Mouse (Mus musculus): ENCODE results near the gene Med22.

The Med22 gene

GRCm38 (mm10) chr2:26910124-26910993 is at the start of gene Med22, which contains the start of gene Rpl7a:
TSS of gene Med22 (minus strand) at chr2:26910677.
TSS of gene Rpl7a (plus strand) at chr2:26910764.
- DNase-seq (ENCODE audit: low spot score), result peak; percentile 99

DNA sequence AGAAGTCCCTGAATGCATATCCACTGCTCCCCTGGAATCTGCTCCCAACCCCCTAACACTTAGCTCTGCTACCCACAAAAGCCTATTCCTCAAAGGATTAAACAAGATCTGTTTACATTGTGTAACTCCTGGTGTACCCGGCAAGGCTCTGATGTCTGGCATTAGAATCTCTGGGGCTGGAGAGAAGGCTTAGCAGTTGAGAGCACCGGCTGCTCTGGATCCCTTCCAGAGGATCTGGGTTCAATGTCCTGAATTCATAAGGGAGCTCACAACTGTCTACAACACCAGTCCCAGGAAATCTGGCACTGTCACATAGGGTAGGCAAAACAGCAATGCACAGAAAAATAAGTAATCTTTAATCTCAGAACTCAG is 47.0 kb upstream of the Med22 start:
- no peak for DNase-seq (ENCODE audit: low spot score)

DNA sequence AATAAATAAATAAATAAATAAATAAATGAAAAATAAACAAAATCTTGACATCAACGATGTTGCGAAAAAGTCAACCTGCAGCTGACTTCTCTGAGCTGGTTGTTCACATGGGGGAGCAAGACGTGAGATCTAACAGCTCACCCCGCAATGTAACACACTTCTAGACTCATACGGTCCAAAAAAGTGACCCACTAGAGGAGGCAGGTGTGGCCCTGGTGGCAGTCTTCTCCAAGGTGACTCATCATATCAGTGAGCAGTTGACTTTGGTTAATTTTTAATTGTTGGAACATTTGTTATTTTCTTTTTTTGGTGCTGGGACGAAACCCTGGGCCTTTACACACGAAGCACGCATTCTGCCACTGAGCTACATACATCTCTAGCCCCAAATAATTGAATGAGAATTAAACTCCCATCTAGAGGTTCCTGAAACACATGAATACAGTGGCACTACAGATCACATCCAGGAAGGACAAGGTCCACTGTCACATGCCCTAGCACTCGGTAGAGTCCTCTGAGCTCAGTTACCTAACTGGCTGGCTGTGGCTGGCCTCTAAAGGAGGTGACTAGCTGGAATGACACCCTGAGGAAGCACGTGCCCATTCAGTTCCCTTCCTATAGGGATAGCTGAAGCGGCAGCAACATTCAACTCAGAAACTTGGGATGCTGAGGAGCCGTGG is 46.5 kb upstream of the Med22 start:
- DNase-seq (ENCODE audit: low spot score), result no peak

- DNase-seq (ENCODE audit: low spot score), result no peak
These were observed 44.4 kb upstream of the Med22 start for GRCm38 (mm10) chr2:26954735-26955395.

- no peak for DNase-seq (ENCODE audit: low spot score)
These were observed 42.4 kb upstream of the Med22 start for GRCm38 (mm10) chr2:26952866-26953265.

DNA sequence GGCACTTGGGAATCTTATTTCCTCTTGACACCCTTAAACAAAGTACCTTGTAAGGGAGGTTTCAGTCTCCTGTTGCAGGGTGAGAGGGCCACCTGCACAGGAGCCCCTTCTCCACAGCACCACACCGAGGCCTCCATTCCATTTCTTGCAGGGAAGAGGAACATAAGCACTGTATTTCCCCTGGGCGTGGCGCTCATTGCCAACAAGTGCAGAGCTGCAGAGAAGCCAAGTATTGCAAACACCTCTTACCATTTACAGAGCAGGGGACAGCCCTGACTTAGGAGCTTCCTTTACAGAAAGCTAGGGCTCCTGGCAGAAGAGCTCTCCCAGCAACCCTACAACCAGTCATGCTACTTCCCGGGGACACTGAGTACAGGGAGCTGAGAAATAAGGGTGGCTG is 41.7 kb upstream of the Med22 start:
- DNase-seq (ENCODE audit: low spot score), result no peak

GRCm38 (mm10) chr2:26951346-26951905 is 40.9 kb upstream of the Med22 start:
- DNase-seq (ENCODE audit: low spot score), result no peak

DNA sequence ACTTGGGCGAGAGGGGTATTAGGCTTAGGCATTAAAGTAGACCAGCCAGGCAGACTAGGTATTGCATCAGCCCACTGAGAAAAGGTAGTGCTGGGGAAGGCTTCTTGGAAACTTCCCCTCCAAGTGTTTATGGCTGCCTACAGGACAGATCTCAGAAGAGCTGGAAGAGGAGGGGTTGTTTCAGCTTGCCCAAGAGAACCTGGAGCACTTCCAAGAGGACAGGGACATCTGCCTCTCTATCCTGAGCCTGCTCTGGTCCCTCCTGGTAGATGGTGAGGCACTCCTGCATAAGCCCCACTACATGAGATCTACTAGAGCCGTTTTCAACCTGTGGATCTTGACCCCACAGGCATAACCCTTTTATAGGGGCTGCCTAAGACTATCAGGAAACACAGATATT is 39.9 kb upstream of the Med22 start:
- DNase-seq (ENCODE audit: low spot score), result no peak

DNA sequence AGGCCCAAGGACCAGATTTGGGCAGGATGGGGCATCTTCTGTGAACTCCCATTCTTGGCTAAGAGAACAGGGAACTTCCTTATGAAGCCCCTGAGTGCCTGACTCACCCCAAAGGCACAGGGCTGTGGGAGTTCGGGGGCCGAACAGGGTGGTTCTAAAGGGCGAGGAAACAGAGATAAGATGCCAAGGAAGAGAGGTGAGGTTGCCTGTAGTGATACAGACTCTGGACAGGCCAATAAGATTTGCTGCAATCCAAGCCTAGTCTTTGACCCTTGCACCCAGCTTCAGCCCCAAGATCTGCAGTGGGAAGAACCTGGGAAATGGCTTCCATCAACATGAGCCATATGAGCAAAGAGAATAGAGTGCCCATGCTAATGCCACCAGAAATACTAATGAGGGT is 32.8 kb upstream of the Med22 start:
- DNase-seq (ENCODE audit: low spot score), result no peak

DNA sequence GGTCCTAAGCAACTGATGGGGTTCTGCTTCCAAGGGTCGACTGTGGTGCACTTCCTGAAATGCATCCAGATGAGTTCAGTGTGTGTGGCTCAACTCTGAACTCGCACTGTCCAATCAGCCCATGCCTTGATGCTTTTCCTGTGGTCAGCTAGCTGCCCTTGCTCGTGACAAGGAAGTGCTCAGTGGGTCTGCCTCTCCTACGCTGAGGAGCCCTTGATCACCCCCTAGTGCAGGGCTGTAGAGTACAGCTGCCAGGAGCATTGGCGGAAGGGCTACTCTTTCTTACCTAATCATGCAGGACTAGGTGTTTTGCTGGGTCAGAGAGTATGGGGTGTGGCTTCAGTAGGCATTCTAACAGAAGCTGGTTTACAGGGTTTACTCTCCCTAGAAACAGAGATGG is 31.1 kb upstream of the Med22 start:
- no peak for DNase-seq (ENCODE audit: low spot score)

DNA sequence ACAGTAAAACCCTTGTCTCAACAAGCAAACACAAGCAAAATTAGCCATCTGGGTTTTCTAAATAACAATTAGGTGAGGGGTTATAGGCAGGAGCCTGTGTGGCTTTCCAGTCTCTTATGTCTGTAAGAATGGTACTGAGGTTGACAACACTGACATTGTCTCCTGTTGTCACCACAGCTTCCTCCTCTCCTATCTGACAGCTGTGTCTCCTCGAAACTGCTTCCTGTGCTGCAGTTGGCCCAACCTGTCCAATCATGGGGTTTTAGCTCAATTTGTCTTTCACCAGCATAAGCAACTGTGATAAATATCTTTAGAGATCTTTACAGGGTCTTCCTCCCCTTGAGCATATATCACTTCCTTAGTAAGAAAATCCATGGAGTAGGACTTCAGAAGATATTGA is 25.9 kb upstream of the Med22 start:
- no peak for DNase-seq (ENCODE audit: low spot score)

DNA sequence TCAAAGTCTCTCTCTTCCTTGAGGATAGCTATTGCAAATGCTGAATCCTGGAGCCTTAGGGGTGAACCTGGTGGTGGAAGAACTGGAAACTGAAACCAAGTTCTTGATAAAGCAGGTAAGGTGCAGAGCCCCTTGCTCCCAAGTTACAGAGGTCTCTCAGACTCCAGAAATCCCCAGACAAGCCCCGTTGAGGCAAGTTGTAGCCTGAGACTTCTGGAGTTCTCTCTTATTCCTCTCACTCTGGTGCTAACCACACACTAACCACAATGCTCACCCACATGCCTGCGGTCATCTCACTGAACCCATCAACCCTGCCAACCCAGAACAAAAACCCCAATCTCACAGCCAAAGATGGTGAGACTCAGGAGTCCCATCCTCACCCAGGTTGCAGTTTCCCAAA is 24.8 kb upstream of the Med22 start:
- DNase-seq (ENCODE audit: low spot score), result no peak

- peak; percentile 86 for DNase-seq (ENCODE audit: low spot score)
These were observed 23.0 kb upstream of the Med22 start, which contains the start of the genes Surf4 and Stkld1 for GRCm38 (mm10) chr2:26933304-26934055. TSS of gene Surf4 (minus strand) at chr2:26933928. TSS of gene Stkld1 (plus strand) at chr2:26934047.

DNA sequence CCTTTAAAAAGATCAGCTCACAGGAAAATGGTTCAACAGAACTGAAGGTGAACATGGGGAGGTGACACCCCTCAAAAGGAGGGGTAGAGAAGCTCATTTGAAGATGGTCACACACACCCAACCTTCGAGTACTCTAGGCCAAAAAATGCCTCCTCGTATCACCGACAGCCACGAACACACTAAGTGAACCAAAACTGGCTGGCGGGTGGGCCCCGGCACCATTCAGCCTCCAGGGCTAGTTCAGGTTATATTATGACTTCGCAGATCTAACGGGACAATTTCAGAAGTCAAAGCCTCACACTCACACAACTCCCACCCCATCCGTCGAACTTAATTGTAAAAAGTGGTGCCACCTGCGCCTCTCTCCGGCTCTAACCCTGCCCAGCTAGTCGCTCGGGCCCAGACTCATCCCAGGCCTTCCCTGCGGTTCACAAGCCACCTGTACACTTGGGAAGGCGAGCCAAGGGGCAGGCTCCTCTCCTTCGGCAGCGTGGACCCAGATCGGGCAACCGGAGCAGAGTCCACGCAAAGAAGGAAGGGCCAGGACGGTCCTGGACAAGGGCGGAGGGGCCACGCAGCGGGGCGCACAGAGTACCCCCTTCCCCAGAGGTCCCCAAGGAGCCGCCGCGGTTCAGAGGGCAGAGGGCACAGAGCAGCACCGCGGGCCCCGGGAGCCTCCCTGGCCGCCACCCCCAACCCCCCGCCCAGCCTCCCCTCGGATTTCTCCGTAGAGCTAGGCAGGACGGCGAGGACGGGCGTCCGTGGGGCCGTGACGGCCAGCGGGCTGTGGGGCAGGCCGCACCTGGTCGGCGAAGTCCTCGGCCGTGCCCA is 22.2 kb upstream of the Med22 start:
- no peak for DNase-seq (ENCODE audit: low spot score)

- no peak for DNase-seq (ENCODE audit: low spot score)
These were observed 19.9 kb upstream of the Med22 start for GRCm38 (mm10) chr2:26930390-26930789.

DNA sequence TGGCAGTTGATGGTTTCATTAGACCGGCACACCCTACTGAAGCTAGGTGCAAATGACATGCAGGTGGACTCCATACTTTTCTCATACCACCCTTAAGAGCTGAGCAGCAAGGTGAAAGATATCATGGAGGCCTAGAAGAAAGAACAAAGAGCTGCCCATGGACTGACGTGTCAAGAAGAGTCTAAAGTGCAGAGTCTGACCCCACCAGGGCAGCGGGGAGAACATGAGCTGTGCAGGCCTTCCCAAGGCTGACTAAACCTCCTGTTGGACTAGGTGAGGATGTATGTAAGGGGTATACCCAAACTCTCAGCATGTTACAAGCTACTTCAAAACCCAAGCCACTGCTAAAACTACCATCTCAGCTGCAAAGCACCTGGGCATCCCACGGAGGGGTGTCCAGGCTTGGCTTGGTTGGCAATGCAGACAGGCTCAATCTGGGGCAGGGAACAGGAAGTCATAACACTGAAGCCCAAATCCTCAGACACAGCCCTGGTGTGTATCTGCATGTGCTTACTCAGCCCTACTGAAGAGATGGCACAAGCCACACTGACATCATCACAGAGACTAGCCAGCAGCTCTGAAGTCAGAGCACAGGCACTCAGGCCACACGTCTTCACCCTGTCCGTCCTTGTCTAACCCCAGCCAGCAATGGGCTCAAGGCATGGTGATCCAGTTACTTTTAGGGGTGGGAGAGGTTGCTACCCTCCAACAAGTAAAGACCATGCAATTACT is 17.4 kb upstream of the Med22 start:
- no peak for DNase-seq (ENCODE audit: low spot score)

DNA sequence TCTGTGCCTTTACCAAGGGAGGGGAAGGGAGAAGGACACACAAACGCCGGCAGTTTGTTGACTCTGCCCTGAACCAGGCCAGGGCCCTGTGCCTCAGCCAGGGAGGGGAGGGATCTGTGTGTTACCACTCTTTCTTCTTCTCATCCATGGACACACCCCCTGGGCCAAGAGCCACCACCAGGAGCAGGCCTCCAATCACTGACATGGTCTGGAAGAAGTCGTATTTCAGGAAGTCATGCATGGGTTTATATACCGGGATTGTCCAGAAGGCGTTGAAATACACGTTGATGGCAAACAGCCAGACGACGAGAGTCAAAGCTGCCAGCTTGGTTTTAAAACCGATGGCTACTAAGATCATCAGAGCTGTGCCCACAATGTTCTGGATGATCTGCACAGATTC is 11.3 kb upstream of the Med22 start:
- no peak for DNase-seq (ENCODE audit: low spot score)

DNA sequence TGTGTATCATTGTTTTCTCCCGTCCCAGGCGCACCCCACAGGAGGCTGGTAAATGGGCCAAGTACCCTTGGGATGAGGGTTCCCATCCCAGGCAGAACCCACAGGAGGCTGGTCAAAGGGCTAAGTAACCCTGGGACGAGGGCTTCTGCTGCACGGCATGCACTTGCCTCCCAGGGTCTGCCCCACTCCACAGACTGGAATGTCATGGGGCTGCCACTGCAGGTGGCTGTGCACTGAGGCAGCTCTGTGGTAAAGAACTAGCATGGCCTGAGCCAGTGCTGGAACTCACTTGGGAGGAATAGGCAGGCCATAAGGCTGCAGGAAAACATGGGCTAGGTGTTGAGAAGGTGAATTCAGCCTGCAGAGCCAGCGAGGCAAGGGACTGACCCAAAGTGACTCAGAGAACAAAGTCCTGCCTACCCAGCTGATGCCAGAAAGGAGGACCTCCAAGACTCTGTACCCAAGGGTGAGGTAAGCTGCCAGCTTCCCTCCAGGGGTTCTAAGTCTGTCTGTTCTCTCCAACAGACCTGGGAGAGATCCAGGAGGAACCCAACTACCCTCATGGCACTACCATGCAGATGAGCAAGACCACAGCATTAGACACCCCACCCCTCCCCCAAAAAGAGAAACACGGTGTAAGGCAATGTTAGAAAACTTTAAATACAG is 9.8 kb upstream of the Med22 start:
- DNase-seq (ENCODE audit: low spot score), result no peak

- DNase-seq (ENCODE audit: low spot score), result no peak
These were observed 9.2 kb upstream of the Med22 start for GRCm38 (mm10) chr2:26919684-26920083.

GRCm38 (mm10) chr2:26916738-26917137 is 6.3 kb upstream of the Med22 start:
- DNase-seq (ENCODE audit: low spot score), result no peak
